Mouse (Mus musculus): Measurements from ENCODE around the gene Cmah. TPM values are rescaled to one million over a fixed set of nuclear protein-coding genes. Genes with fewer than 3 reads are reported as not detected.

Cmah gene
- polyA plus RNA-seq, 1 experiment from 2014 or later: 0.19 TPM

DNA sequence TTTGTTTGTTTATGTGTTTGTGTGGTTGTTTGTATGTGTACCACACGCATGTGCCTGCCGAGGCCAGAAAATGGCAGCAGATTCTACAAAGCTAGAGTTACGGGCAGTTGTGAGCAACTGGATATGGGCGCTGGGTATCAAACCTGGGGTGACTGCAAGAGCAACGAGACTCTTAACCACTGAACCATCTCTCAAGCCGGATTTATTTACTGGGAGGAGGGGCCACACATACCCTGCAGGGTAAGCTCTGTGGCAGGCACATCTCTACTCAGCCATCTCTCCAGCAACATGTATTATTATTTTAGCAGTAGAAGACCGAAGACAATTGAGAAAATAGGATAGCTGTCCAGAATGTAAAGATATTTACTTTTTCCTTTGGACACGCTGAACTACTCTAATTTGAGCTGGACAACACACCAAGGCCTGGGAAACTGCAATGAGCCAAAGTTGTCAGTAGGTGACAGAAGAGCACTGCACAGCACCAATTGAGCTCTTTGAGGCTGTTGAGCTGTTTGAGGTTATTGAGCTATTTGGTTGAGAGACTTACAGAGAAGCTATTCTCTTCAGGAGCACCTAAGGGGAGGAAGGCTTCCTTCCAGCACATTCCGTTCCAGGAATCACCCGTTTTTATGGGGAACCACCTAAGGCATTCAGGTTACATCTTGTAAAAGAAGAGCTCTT, 154.6 kb downstream of the Cmah start:
- H3K4me3 ChIP-seq (replicated peaks): no peak overlapping the region
- no peak overlapping the region for H3K9ac ChIP-seq (replicated peaks)
- no peaks in the 10 kb centered on the region for H3K4me1 ChIP-seq (replicated peaks)
- no peaks in the 10 kb centered on the region for H3K36me3 ChIP-seq
- WGBS: 62% methylated on average over 10 of the region's 10 CpGs
- no peaks in the 10 kb centered on the region for H3K27me3 ChIP-seq
- no peak overlapping the region for H3K27ac ChIP-seq
- H3K9me3 ChIP-seq: no peaks in the 10 kb centered on the region
- ATAC-seq (ENCODE audit: insufficient number of reproducible peaks, insufficient read depth, low FRiP score, low TSS enrichment, low read depth): no peak
- H3K4me2 ChIP-seq: no peak overlapping the region

DNA sequence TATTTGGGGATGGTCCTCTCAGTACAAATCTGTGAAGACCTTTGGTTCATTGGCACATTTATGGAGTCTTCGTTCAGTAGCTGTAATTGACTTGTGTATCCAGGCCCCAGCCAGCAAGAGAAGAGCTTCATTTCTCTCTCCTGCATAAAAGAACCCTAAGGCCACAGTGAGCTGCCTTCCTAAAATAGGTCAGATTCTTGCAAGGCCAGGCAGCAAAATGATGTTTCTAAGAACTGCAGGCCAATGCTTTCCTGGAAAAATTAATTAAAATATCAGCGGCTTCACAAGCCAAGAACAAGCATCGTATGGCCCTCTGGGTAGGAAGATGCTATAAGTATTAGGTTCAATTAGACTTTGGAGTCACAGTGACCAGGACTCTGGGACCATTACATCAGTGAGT, 156.5 kb downstream of the Cmah start:
- Histone ChIP-seq H3K4me3 (replicated peaks) (no peak overlapping the region), H3K27ac (no peak overlapping the region), H3K27me3 (no peaks in the 10 kb centered on the region), H3K9ac (replicated peaks) (no peak overlapping the region), H3K9me3 (no peaks in the 10 kb centered on the region), H3K4me2 (no peak overlapping the region), H3K4me1 (replicated peaks) (no peaks in the 10 kb centered on the region), H3K36me3 (no peaks in the 10 kb centered on the region)
- no peak for ATAC-seq (ENCODE audit: insufficient number of reproducible peaks, insufficient read depth, low FRiP score, low TSS enrichment, low read depth)
- WGBS: 96% methylated on average over 3 of the region's 3 CpGs

DNA sequence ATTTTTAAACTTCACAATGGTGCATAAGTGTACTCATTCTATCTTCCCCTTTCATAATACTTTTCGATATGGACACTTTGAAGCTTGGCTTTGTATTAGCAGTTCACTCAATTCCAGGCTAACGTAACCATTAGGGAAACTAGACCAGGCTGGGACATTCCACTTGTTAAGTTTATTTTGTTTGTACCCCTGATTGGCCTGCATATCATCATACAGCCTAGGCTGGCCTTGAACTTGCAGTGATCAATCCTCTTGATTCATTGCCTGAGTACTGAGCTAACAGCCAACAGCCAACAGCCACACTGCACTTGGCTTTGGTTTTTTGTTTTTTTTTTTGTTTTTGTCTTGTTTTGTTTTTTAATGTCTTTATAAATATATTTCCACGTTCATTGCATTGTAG, 157.6 kb downstream of the Cmah start:
- WGBS: 87% methylated on average over 3 of the region's 3 CpGs

DNA sequence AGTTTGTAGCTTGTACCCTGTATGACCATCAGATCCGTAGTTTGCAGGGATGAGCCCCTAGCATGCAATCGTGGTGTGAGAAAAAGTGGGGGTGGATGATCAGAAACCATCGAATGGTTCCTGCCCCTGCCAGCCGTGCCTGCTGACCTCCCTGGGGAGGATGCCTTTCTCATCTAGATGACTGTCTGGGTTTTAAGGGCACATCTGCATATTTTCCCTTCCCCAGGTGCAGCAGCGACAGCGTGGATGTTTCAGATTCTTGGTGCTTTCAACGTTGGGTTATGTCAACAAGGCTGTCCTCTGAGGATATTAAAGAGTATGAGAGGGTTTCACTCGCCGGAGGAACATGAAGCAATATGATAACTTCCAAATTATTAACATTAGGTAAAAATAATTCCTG, 158.8 kb downstream of the Cmah start:
- Histone ChIP-seq H3K4me2 (no peak overlapping the region), H3K4me3 (replicated peaks) (no peak overlapping the region), H3K4me1 (replicated peaks) (no peaks in the 10 kb centered on the region), H3K9me3 (no peaks in the 10 kb centered on the region), H3K36me3 (no peaks in the 10 kb centered on the region), H3K27me3 (no peaks in the 10 kb centered on the region), H3K9ac (replicated peaks) (no peak overlapping the region), H3K27ac (no peak overlapping the region)
- 78% methylated on average over 9 of the region's 9 CpGs for WGBS
- no peak for ATAC-seq (ENCODE audit: insufficient number of reproducible peaks, insufficient read depth, low FRiP score, low TSS enrichment, low read depth)

More for the DNA sequence above, 157.6 kb downstream of the Cmah start:
- H3K27me3 ChIP-seq: no peaks in the 10 kb centered on the region
- H3K36me3 ChIP-seq: no peaks in the 10 kb centered on the region
- H3K4me1 ChIP-seq (replicated peaks): no peaks in the 10 kb centered on the region
- no peak overlapping the region for H3K4me2 ChIP-seq
- no peak for ATAC-seq (ENCODE audit: insufficient number of reproducible peaks, insufficient read depth, low FRiP score, low TSS enrichment, low read depth)
- H3K4me3 ChIP-seq (replicated peaks): no peak overlapping the region
- no peak overlapping the region for H3K27ac ChIP-seq
- no peak overlapping the region for H3K9ac ChIP-seq (replicated peaks)
- H3K9me3 ChIP-seq: no peaks in the 10 kb centered on the region

DNA sequence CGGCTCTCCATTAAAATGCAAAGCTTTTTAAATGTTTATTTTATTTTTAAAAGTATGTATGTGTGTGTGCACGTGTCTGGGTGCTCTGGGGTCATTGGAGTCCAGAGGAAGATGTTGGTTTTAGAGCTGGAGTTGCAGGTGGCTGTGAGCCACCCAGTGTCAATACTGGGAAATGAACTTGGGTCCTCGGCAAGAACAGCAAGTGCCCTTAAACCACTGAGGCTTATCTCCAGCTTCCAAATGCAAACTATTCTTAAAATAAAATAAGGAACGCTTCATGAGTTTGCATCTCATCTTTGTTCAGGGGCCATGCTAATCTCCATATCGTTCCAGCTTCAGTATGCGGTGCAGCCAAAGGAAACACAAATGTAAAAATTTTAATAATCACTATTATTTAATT, 159.2 kb downstream of the Cmah start:
- no peaks in the 10 kb centered on the region for H3K9me3 ChIP-seq
- no peak overlapping the region for H3K9ac ChIP-seq (replicated peaks)
- H3K4me1 ChIP-seq (replicated peaks): no peaks in the 10 kb centered on the region
- H3K4me2 ChIP-seq: no peak overlapping the region
- H3K36me3 ChIP-seq: no peaks in the 10 kb centered on the region
- H3K27me3 ChIP-seq: no peaks in the 10 kb centered on the region
- 85% methylated on average over 6 of the region's 6 CpGs for WGBS
- H3K27ac ChIP-seq: no peak overlapping the region
- no peak for ATAC-seq (ENCODE audit: insufficient number of reproducible peaks, insufficient read depth, low FRiP score, low TSS enrichment, low read depth)
- no peak overlapping the region for H3K4me3 ChIP-seq (replicated peaks)

DNA sequence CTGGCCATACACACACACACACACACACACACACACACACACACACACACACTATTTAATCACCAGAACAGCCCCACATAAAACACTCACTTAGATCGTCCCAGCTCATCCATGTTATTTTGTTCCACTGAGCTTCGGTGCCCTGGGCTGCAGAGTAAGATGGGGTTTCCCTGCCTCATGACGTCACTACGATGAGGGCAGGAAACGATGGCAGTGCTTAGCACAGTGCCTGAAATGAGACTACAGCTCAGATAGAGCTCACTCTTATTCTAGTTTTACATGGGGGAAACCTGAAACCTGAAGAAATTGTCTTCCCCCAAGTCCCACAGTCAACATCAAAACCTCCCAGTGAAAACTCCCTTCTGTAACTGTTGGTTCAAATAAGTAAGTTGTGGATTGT, 159.9 kb downstream of the Cmah start:
- Histone ChIP-seq H3K4me2 (no peak overlapping the region), H3K9me3 (no peaks in the 10 kb centered on the region), H3K9ac (replicated peaks) (no peak overlapping the region), H3K4me3 (replicated peaks) (no peak overlapping the region), H3K4me1 (replicated peaks) (no peaks in the 10 kb centered on the region), H3K27me3 (no peaks in the 10 kb centered on the region), H3K36me3 (no peaks in the 10 kb centered on the region), H3K27ac (no peak overlapping the region)
- 76% methylated on average over 5 of the region's 5 CpGs for WGBS
- no peak for ATAC-seq (ENCODE audit: insufficient number of reproducible peaks, insufficient read depth, low FRiP score, low TSS enrichment, low read depth)

DNA sequence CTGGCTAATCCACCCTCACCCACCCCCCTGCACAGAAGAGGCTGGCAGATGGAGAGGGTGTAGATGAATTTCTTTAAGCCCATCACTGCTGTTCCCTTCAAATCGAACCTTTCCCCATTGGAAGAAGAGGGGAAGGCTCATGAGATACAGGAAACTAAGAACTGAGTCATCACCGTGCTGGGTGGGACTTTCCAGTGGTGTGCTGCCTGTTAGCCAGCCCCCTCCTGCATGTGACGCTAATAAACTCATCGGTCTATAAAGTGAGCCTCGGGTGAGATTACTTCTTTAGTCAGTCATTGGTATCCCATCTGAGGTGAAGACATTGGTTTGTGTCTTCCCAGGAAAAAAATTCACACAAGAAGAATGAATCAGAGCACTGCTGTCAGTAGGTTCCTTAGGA, 160.3 kb downstream of the Cmah start:
- 85% methylated on average over 5 of the region's 5 CpGs for WGBS
- ATAC-seq (ENCODE audit: insufficient number of reproducible peaks, insufficient read depth, low FRiP score, low TSS enrichment, low read depth): no peak
- Histone ChIP-seq H3K36me3 (no peaks in the 10 kb centered on the region), H3K9me3 (no peaks in the 10 kb centered on the region), H3K9ac (replicated peaks) (no peak overlapping the region), H3K4me2 (no peak overlapping the region), H3K4me1 (replicated peaks) (no peaks in the 10 kb centered on the region), H3K27me3 (no peaks in the 10 kb centered on the region), H3K4me3 (replicated peaks) (no peak overlapping the region), H3K27ac (no peak overlapping the region)

DNA sequence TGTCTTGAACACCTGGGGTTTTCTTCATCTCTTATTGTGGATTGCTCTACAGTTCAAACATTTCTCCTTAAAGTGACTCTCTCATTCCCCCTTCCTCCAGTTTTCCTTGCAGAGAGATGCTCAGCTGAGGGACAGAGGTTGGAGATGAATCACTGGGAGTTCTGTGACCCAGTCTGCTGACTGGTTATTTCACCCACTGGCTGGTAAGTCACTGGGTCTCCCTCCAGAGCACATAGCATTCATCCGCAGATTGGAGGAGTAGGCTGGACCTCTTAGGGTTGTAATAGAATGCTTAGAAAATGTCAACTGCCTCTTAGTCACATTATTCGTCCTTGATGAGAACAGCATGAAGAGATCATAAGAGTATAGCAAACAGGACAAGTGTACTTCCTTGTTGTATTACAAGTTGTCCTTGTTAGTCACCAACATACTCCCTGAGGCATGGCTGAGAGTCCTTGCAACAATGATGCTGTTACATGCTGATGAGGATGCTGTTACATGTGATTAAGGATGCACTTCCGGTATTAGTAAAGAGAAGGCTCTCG, 161.4 kb downstream of the Cmah start:
- Histone ChIP-seq H3K4me3 (replicated peaks) (no peak overlapping the region), H3K27me3 (no peaks in the 10 kb centered on the region), H3K27ac (no peak overlapping the region), H3K9ac (replicated peaks) (no peak overlapping the region), H3K4me1 (replicated peaks) (no peaks in the 10 kb centered on the region), H3K36me3 (no peaks in the 10 kb centered on the region), H3K9me3 (no peaks in the 10 kb centered on the region), H3K4me2 (no peak overlapping the region)
- no peak for ATAC-seq (ENCODE audit: insufficient number of reproducible peaks, insufficient read depth, low FRiP score, low TSS enrichment, low read depth)
- 90% methylated on average over 4 of the region's 4 CpGs for WGBS

DNA sequence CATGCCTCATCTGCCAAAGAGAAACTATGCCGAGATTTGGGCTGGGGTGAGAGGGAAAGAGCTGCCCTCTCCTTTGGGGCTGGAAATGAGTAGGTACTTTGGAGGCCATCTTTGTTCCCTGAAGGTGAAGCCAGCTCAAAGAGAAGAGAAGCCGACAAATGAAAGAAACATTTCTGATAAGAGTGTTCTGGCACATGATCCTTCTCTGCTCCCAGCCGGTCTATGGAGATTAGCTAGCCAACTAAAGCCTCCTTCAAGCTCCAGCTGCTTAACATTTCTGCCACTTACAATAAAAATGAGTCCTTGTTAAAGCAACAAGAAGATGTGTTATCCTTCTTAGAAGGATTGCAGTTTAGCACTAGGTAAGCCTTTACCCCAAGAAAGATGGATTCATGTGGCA, 162.3 kb downstream of the Cmah start:
- Histone ChIP-seq H3K9ac (replicated peaks) (no peak overlapping the region), H3K27ac (no peak overlapping the region), H3K9me3 (no peaks in the 10 kb centered on the region), H3K4me2 (no peak overlapping the region), H3K27me3 (no peaks in the 10 kb centered on the region), H3K4me3 (replicated peaks) (no peak overlapping the region), H3K36me3 (no peaks in the 10 kb centered on the region), H3K4me1 (replicated peaks) (no peaks in the 10 kb centered on the region)
- 87% methylated on average over 3 of the region's 3 CpGs for WGBS
- no peak for ATAC-seq (ENCODE audit: insufficient number of reproducible peaks, insufficient read depth, low FRiP score, low TSS enrichment, low read depth)

DNA sequence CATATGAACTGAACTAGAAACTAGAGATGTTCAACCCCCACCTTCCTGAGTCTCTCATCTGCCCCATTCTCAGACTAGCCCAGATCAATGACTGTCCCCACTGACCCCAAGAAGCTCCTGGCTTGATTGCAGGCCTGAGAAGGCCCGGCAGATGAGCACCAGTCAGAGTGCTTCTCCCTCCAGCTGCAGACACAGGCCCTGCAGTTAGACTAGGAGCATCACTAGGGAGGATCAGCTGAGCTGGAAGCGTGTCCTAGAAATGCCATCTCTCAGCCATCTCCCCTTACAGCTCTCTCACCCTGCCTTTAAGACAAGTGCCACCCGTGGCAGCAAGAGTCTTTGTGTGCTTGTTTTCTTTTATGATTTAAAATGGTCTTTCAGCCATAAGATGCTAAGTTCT, 162.8 kb downstream of the Cmah start:
- Histone ChIP-seq H3K27me3 (no peaks in the 10 kb centered on the region), H3K9ac (replicated peaks) (no peak overlapping the region), H3K4me1 (replicated peaks) (no peaks in the 10 kb centered on the region), H3K27ac (no peak overlapping the region), H3K4me3 (replicated peaks) (no peak overlapping the region), H3K36me3 (no peaks in the 10 kb centered on the region), H3K9me3 (no peaks in the 10 kb centered on the region), H3K4me2 (no peak overlapping the region)
- no peak for ATAC-seq (ENCODE audit: insufficient number of reproducible peaks, insufficient read depth, low FRiP score, low TSS enrichment, low read depth)
- WGBS: 75% methylated on average over 3 of the region's 3 CpGs

DNA sequence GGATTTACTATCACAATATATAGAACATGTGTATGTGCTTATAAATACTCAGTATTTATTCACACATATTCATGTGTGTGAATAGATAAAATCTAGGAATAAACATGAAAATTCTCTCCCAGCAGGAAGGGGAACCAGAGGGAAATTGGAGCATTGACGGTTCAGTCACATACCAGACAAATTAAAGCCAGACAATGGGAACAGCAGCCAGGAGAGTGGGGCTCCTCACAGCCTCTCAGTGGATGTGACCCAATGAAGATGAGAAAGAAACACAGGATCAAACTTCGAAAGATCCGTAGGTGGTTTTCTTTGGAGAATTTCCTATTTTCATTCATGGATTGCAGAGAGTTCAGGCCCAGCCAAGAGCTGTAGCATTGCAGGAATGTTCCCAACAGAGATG, 163.9 kb downstream of the Cmah start:
- H3K27ac ChIP-seq: no peak overlapping the region
- WGBS: 60% methylated on average over 3 of the region's 3 CpGs
- no peaks in the 10 kb centered on the region; the same call in 1 of the 2 replicates for H3K27me3 ChIP-seq
- no peak overlapping the region for H3K4me3 ChIP-seq (replicated peaks)
- ATAC-seq (ENCODE audit: insufficient number of reproducible peaks, insufficient read depth, low FRiP score, low TSS enrichment, low read depth): no peak
- no peak overlapping the region for H3K4me2 ChIP-seq
- H3K4me1 ChIP-seq (replicated peaks): no peaks in the 10 kb centered on the region
- no peak overlapping the region for H3K9ac ChIP-seq (replicated peaks)
- H3K9me3 ChIP-seq: no peaks in the 10 kb centered on the region
- no peaks in the 10 kb centered on the region for H3K36me3 ChIP-seq

DNA sequence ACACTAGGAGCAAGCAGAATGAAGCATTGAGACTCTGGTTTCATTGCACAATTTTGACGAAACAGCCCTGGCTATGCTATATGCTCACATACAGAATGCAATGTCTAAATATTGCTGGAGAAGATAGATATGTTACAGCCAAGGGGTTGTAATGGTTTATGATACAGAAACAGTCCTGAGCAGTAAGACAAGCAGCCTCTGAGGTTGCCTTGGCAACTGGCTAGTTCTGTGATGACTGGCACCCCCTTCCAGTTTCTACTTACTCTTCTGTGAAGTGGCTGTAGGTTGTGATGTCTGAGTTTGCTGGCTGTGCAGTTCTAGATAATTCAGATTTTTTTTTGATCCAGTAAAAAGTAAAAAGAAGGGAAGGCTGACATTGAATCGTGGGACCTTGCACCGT, 166.6 kb downstream of the Cmah start:
- H3K4me2 ChIP-seq: no peak overlapping the region
- 82% methylated on average over 3 of the region's 3 CpGs for WGBS

More for the DNA sequence above, 166.6 kb downstream of the Cmah start:
- Histone ChIP-seq H3K36me3 (no peaks in the 10 kb centered on the region), H3K4me3 (replicated peaks) (no peak overlapping the region), H3K4me1 (replicated peaks) (no peaks in the 10 kb centered on the region), H3K27ac (no peak overlapping the region), H3K9ac (replicated peaks) (no peak overlapping the region), H3K9me3 (no peaks in the 10 kb centered on the region), H3K27me3 (no peaks in the 10 kb centered on the region; the same call in 1 of the 2 replicates)
- ATAC-seq (ENCODE audit: insufficient number of reproducible peaks, insufficient read depth, low FRiP score, low TSS enrichment, low read depth): no peak
